Mouse (Mus musculus): ENCODE measurements at regions not wholly inside any gene's neighbourhood (a gene's known extent, or its start where the extent isn't known, plus 50 kb on each side); places are given as distances from the start of the nearest gene placed in this dataset.

- TF ChIP-seq POLR2A (IDR thresholded peaks at IDR 0.05; ENCODE audit: borderline replicate concordance, extremely low read depth, insufficient read depth, insufficient read length, poor library complexity, severe bottlenecking) (no peak), CTCF (IDR thresholded peaks at IDR 0.05; ENCODE audit: borderline replicate concordance, extremely low read depth, insufficient read depth, insufficient read length) (no peak)
Observed at GRCm38 (mm10) chr8:64454736-64455135, 238.1 kb downstream of the Cpe start.
